Mouse (Mus musculus): ENCODE results near the gene Lclat1.

DNA sequence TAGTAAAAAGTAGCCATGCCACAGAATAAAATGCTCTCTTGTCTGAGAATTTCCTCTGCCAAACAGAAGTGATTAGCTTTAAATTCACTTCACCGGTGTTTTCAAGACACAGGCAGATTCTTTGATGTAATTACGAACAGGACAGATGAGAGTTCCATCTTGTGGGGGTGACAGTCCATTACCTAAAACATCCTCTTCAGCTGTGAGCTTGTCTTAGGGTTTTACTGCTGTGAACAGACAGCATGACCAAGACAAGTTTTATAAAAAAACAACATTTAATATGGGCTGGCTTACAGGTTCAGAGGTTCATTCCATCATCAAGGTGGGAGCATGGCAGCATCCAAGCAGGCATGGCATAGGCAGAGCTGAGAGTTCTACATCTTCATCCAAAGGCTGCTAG is 56.3 kb downstream of the Lclat1 start:
- TF ChIP-seq CTCF (conservative IDR thresholded peaks at IDR 0.05; ENCODE audit: low read length) (no peak), POU5F1 (IDR thresholded peaks at IDR 0.05; ENCODE audit: borderline replicate concordance, low read length) (no peak), NANOG (IDR thresholded peaks at IDR 0.05; ENCODE audit: borderline replicate concordance, low read length) (no peak)

Data from E14TG2a.4 (cell line).